Mouse (Mus musculus) layer of hippocampus, adult 11-12 months (tissue): ENCODE measurements around the gene Lrrc7.
"Not testable (repeated sequence)": the region's sequence is repeated elsewhere in the genome, so short reads cannot be mapped to it uniquely, and the experiment has no call there.

Experiments
- DNase-seq: peaks from one replicate; pipeline ENCODE4 v3.0.0; 2022; ENCODE audit warnings: low spot score

The Lrrc7 gene

GRCm38 (mm10) chr3:158165004-158165403 is 397.0 kb downstream of the Lrrc7 start:
- DNase-seq: no peak

- DNase-seq: no peak
Observed at GRCm38 (mm10) chr3:158164452-158164851, 397.6 kb downstream of the Lrrc7 start.

GRCm38 (mm10) chr3:158163127-158163526 is 398.9 kb downstream of the Lrrc7 start:
- no peak for DNase-seq

- DNase-seq: no peak
Observed at GRCm38 (mm10) chr3:158161924-158162490, 400.0 kb downstream of the Lrrc7 start.

- no peak for DNase-seq
Observed at GRCm38 (mm10) chr3:158155515-158156286, 406.3 kb downstream of the Lrrc7 start.

- DNase-seq: no peak
Observed at GRCm38 (mm10) chr3:158154134-158154533, 407.9 kb downstream of the Lrrc7 start.

- DNase-seq: no peak
Observed at GRCm38 (mm10) chr3:158148998-158149397, 413.0 kb downstream of the Lrrc7 start.

- no peak for DNase-seq
Observed at GRCm38 (mm10) chr3:158140629-158141028, 421.4 kb downstream of the Lrrc7 start.

- no peak for DNase-seq
Observed at GRCm38 (mm10) chr3:158137796-158138195, 424.2 kb downstream of the Lrrc7 start.

- no peak for DNase-seq
Observed at GRCm38 (mm10) chr3:158131672-158132071, 430.3 kb downstream of the Lrrc7 start.

GRCm38 (mm10) chr3:158131233-158131632 is 430.8 kb downstream of the Lrrc7 start:
- no peak for DNase-seq

- no peak for DNase-seq
Observed at GRCm38 (mm10) chr3:158122899-158123298, 439.1 kb downstream of the Lrrc7 start.

- DNase-seq: no peak
Observed at GRCm38 (mm10) chr3:158105260-158105659, 456.8 kb downstream of the Lrrc7 start.

GRCm38 (mm10) chr3:158103467-158103866 is 458.6 kb downstream of the Lrrc7 start:
- no peak for DNase-seq

GRCm38 (mm10) chr3:158102530-158102929 is 459.5 kb downstream of the Lrrc7 start:
- DNase-seq: not testable (repeated sequence)

- not testable (repeated sequence) for DNase-seq
Observed at GRCm38 (mm10) chr3:158102043-158102442, 460.0 kb downstream of the Lrrc7 start.

- no peak for DNase-seq
Observed at GRCm38 (mm10) chr3:158093919-158094318, 468.1 kb downstream of the Lrrc7 start.

- peak; percentile 70 for DNase-seq
Observed at GRCm38 (mm10) chr3:158091601-158092000, 470.4 kb downstream of the Lrrc7 start.

GRCm38 (mm10) chr3:158077828-158078227 is 484.2 kb downstream of the Lrrc7 start:
- DNase-seq: no peak

- DNase-seq: no peak
Observed at GRCm38 (mm10) chr3:158077380-158077772, 484.6 kb downstream of the Lrrc7 start.

- no peak for DNase-seq
Observed at GRCm38 (mm10) chr3:158076685-158077379, 485.2 kb downstream of the Lrrc7 start.

GRCm38 (mm10) chr3:158075004-158075403 is 487.0 kb downstream of the Lrrc7 start:
- DNase-seq: no peak
